ENCODE assay signal across 9 mouse cellular contexts in the genomic region with DNA sequence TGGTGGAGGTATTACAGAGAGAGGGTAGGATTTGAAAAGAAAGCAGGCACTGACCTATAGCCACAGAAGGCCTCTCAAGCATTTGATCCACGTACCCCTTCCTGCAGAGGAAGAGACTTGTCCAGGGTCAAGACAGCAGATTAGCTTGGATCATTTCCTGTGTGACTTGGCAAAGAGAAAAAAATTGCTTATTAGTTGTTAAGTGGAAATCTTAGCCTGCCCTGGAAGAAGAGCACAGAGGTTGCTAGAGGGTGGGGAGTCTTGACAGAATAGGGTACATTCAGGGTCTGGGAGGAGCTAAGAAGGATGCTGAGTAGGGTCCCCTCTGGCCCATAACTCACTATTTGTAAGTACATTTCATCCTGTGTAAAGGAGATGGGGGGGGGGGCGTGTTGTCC. TPM values are rescaled to one million over a fixed set of nuclear protein-coding genes. Genes with fewer than 3 reads are reported as not detected.
DNase-seq lines count a peak whose midpoint lies in the region; ATAC-seq lines count a peak whose summit lies in the region.
"Had no signal": no experiment of that assay in that cellular context is flagged by ENCODE, and none has a peak within 500 bp of the region (broad histone marks: within the 10 kb centered on the region; RNA-seq: fewer than 3 reads in every experiment).

No protein-coding gene starts in this region.

- DNase-seq in kidney, adult 9 months: peak; percentile 48
- DNase-seq in kidney, adult 11 months: no peak
- no peak for DNase-seq in embryonic facial prominence, embryonic 14.5 days (ENCODE audit: low spot score)
- no peak for DNase-seq in urinary bladder, postnatal 4 days (ENCODE audit: low spot score in 2 of 2)
- no peak for DNase-seq in urinary bladder, postnatal 10 days (ENCODE audit: low spot score)

- H3K27ac ChIP-seq in embryonic facial prominence, embryonic 14.5 days (replicated peaks; ENCODE audit: low read depth, low read length): peak overlapping the region; percentile 94
- peak overlapping the region; percentile 85 for H3K27ac ChIP-seq in intestine, embryonic 15.5 days
- H3K27ac ChIP-seq in midbrain, embryonic 13.5 days: no peak overlapping the region

- no peaks in the 10 kb centered on the region for H3K27me3 ChIP-seq in embryonic facial prominence, embryonic 14.5 days (replicated peaks; ENCODE audit: control insufficient read depth, insufficient read depth, low read length)
- no peaks in the 10 kb centered on the region for H3K27me3 ChIP-seq in intestine, embryonic 15.5 days (replicated peaks)
- 0 out of 2 replicates have a peak, but pooled peaks cover 4% of the 10 kb centered on the region for H3K27me3 ChIP-seq in midbrain, embryonic 13.5 days

- H3K9me3 ChIP-seq in embryonic facial prominence, embryonic 14.5 days (ENCODE audit: control insufficient read depth, low read length): no peaks in the 10 kb centered on the region
- no peaks in the 10 kb centered on the region for H3K9me3 ChIP-seq in intestine, embryonic 15.5 days
- no peaks in the 10 kb centered on the region for H3K9me3 ChIP-seq in midbrain, embryonic 13.5 days

- peak overlapping the region; percentile 73 for H3K4me2 ChIP-seq in embryonic facial prominence, embryonic 14.5 days (ENCODE audit: low read depth, low read length)
- peak overlapping the region; percentile 74 for H3K4me2 ChIP-seq in intestine, embryonic 15.5 days (replicated peaks)
- H3K4me2 ChIP-seq in midbrain, embryonic 13.5 days (replicated peaks): peak overlapping the region; percentile 53; the same call in 1 of the 2 replicates

- H3K4me3 ChIP-seq in embryonic facial prominence, embryonic 14.5 days (ENCODE audit: low read depth, low read length): peak overlapping the region; percentile 55
- no peak overlapping the region for H3K4me3 ChIP-seq in intestine, embryonic 15.5 days (replicated peaks)
- H3K4me3 ChIP-seq in midbrain, embryonic 13.5 days (replicated peaks): no peak overlapping the region

- ATAC-seq in embryonic facial prominence, embryonic 14.5 days (ENCODE audit: low read depth): peak; percentile 0; the same call in 1 of the 2 replicates
- ATAC-seq in intestine, embryonic 15.5 days: peak; percentile 27; the same call in 1 of the 2 replicates
- peak; percentile 41 for ATAC-seq in midbrain, embryonic 13.5 days
- no peak for ATAC-seq in erythroid progenitor cell, adult 5-6 weeks (replicated peaks; ENCODE audit: low FRiP score, poor library complexity, severe bottlenecking)

- H3K4me1 ChIP-seq in embryonic facial prominence, embryonic 14.5 days (ENCODE audit: control insufficient read depth, insufficient read depth, low read length): peaks cover 29% of the 10 kb centered on the region
- H3K4me1 ChIP-seq in intestine, embryonic 15.5 days (replicated peaks): peaks cover 6% of the 10 kb centered on the region; the same call in 1 of the 2 replicates
- H3K4me1 ChIP-seq in midbrain, embryonic 13.5 days (replicated peaks): peaks cover 25% of the 10 kb centered on the region

- H3K9ac ChIP-seq in embryonic facial prominence, embryonic 14.5 days (ENCODE audit: low read depth, low read length): peak overlapping the region; percentile 78; the same call in 1 of the 2 replicates
- H3K9ac ChIP-seq in intestine, embryonic 15.5 days: no peak overlapping the region
- H3K9ac ChIP-seq in midbrain, embryonic 13.5 days (replicated peaks): no peak overlapping the region

- H3K36me3 ChIP-seq in embryonic facial prominence, embryonic 14.5 days (ENCODE audit: control insufficient read depth, insufficient read depth, low read length): no peaks in the 10 kb centered on the region
- H3K36me3 ChIP-seq in intestine, embryonic 15.5 days: no peaks in the 10 kb centered on the region
- H3K36me3 ChIP-seq in midbrain, embryonic 13.5 days: no peaks in the 10 kb centered on the region

- 8% methylated on average over 2 of the region's 2 CpGs for WGBS in embryonic facial prominence, embryonic 14.5 days
- WGBS in intestine, embryonic 15.5 days: 13% methylated on average over 2 of the region's 2 CpGs
- 9% methylated on average over 2 of the region's 2 CpGs for WGBS in midbrain, embryonic 13.5 days

RNA-seq across cellular contexts. Expression of gene Adamts12, which starts 0.4 kb away (rescaled TPM):
- polyA plus RNA-seq in embryonic facial prominence, embryonic 14.5 days (2014; fragmentation: Nextera tagmentation; extraction: Ambion mirVana): 12.8 and 13.6 TPM in 2 replicates
- 1.9 and 2.2 TPM in 2 replicates for polyA plus RNA-seq in intestine, embryonic 15.5 days (2015; fragmentation: Nextera tagmentation; extraction: Ambion mirVana)
- polyA plus RNA-seq in midbrain, embryonic 13.5 days (2015; fragmentation: Nextera tagmentation; extraction: Ambion mirVana): 1.4 and 1.5 TPM in 2 replicates
- total RNA-seq in erythroid progenitor cell, adult 5-6 weeks (2015; ENCODE audit: low replicate concordance): not detected in 2 replicates
- not detected in 2 replicates for total RNA-seq in erythroid progenitor cell, adult 5-6 weeks (2017; ENCODE audit: low replicate concordance)
- total RNA-seq: MEL had no signal

RNA-seq across cellular contexts. Expression of gene Rxfp3, which starts 26.4 kb away (rescaled TPM):
- polyA plus RNA-seq in embryonic facial prominence, embryonic 14.5 days (2014; fragmentation: Nextera tagmentation; extraction: Ambion mirVana): 1.2 and 1.6 TPM in 2 replicates
- polyA plus RNA-seq in intestine, embryonic 15.5 days (2015; fragmentation: Nextera tagmentation; extraction: Ambion mirVana): 0.05 TPM in 1 of 2 replicates, not detected in the other
- 1.2 and 1.3 TPM in 2 replicates for polyA plus RNA-seq in midbrain, embryonic 13.5 days (2015; fragmentation: Nextera tagmentation; extraction: Ambion mirVana)
- total RNA-seq in erythroid progenitor cell, adult 5-6 weeks (2015; ENCODE audit: low replicate concordance): not detected in 2 replicates
- total RNA-seq in erythroid progenitor cell, adult 5-6 weeks (2017; ENCODE audit: low replicate concordance): not detected in 2 replicates
- total RNA-seq: MEL had no signal
